Mouse (Mus musculus): Measurements from ENCODE around the gene Tmem135. TPM values are rescaled to one million over a fixed set of nuclear protein-coding genes. Genes with fewer than 3 reads are reported as not detected.
A peak's percentile ranks its signal among the peaks of the same experiment; 100 is the strongest.

The Tmem135 gene
- 30.9 and 31.7 TPM in 2 replicates for polyA plus RNA-seq (2012; rRNA removed)

GRCm38 (mm10) chr7:89404081-89404733 lies at the start of gene Tmem135, which contains the start of gene Fzd4:
Tmem135 (minus strand) TSS chr7:89404222.
Fzd4 (plus strand) TSS chr7:89404355.
- Histone ChIP-seq H3K27ac (ENCODE audit: insufficient read depth, low read length) (peak within 1 kb of the TSS; percentile 98), H3K4me1 (ENCODE audit: control insufficient read depth, insufficient read depth, low read length) (no peaks in the 10 kb centered on the region), H3K4me3 (ENCODE audit: insufficient read depth, low read length) (peak within 1 kb of the TSS; percentile 97)
- peak; percentile 52; the same call in 1 of the 2 replicates for TF ChIP-seq POLR2A (IDR thresholded peaks at IDR 0.05; ENCODE audit: extremely low read depth, insufficient read depth, low read length)
- TF ChIP-seq CTCF (IDR thresholded peaks at IDR 0.05; ENCODE audit: extremely low read depth, insufficient read depth, low read length) = no peak

GRCm38 (mm10) chr7:89450312-89450711 lies 46.3 kb upstream of the Tmem135 start:
- no peak for TF ChIP-seq POLR2A (IDR thresholded peaks at IDR 0.05; ENCODE audit: extremely low read depth, insufficient read depth, low read length)
- Histone ChIP-seq H3K4me3 (ENCODE audit: insufficient read depth, low read length) (no peak overlapping the region), H3K4me1 (ENCODE audit: control insufficient read depth, insufficient read depth, low read length) (no peaks in the 10 kb centered on the region), H3K27ac (ENCODE audit: insufficient read depth, low read length) (no peak overlapping the region)

- no peaks in the 10 kb centered on the region for H3K4me1 ChIP-seq (ENCODE audit: control insufficient read depth, insufficient read depth, low read length)
- no peak overlapping the region for H3K4me3 ChIP-seq (ENCODE audit: insufficient read depth, low read length)
- H3K27ac ChIP-seq (ENCODE audit: insufficient read depth, low read length) = no peak overlapping the region
- TF ChIP-seq CTCF (IDR thresholded peaks at IDR 0.05; ENCODE audit: extremely low read depth, insufficient read depth, low read length) (no peak), POLR2A (IDR thresholded peaks at IDR 0.05; ENCODE audit: extremely low read depth, insufficient read depth, low read length) (no peak)
Observed at GRCm38 (mm10) chr7:89445137-89445536, 41.1 kb upstream of the Tmem135 start.

- TF ChIP-seq CTCF (IDR thresholded peaks at IDR 0.05; ENCODE audit: extremely low read depth, insufficient read depth, low read length) = no peak
- TF ChIP-seq POLR2A (IDR thresholded peaks at IDR 0.05; ENCODE audit: extremely low read depth, insufficient read depth, low read length) = no peak
- Histone ChIP-seq H3K27ac (ENCODE audit: insufficient read depth, low read length) (no peak overlapping the region), H3K4me1 (ENCODE audit: control insufficient read depth, insufficient read depth, low read length) (no peaks in the 10 kb centered on the region), H3K4me3 (ENCODE audit: insufficient read depth, low read length) (no peak overlapping the region)
Observed at GRCm38 (mm10) chr7:89442242-89442641, 38.2 kb upstream of the Tmem135 start.

- Histone ChIP-seq H3K27ac (ENCODE audit: insufficient read depth, low read length) (no peak overlapping the region), H3K4me1 (ENCODE audit: control insufficient read depth, insufficient read depth, low read length) (no peaks in the 10 kb centered on the region), H3K4me3 (ENCODE audit: insufficient read depth, low read length) (no peak overlapping the region)
- TF ChIP-seq POLR2A (IDR thresholded peaks at IDR 0.05; ENCODE audit: extremely low read depth, insufficient read depth, low read length) (no peak), CTCF (IDR thresholded peaks at IDR 0.05; ENCODE audit: extremely low read depth, insufficient read depth, low read length) (no peak)
Observed at GRCm38 (mm10) chr7:89441291-89441690, 37.3 kb upstream of the Tmem135 start.

GRCm38 (mm10) chr7:89437589-89437988 lies 33.6 kb upstream of the Tmem135 start:
- H3K27ac ChIP-seq (ENCODE audit: insufficient read depth, low read length) = no peak overlapping the region
- no peaks in the 10 kb centered on the region for H3K4me1 ChIP-seq (ENCODE audit: control insufficient read depth, insufficient read depth, low read length)
- H3K4me3 ChIP-seq (ENCODE audit: insufficient read depth, low read length) = no peak overlapping the region
- TF ChIP-seq CTCF (IDR thresholded peaks at IDR 0.05; ENCODE audit: extremely low read depth, insufficient read depth, low read length) (peak; percentile 43; the same call in 1 of the 2 replicates), POLR2A (IDR thresholded peaks at IDR 0.05; ENCODE audit: extremely low read depth, insufficient read depth, low read length) (no peak)

- no peak overlapping the region for H3K4me3 ChIP-seq (ENCODE audit: insufficient read depth, low read length)
- H3K27ac ChIP-seq (ENCODE audit: insufficient read depth, low read length) = no peak overlapping the region
- H3K4me1 ChIP-seq (ENCODE audit: control insufficient read depth, insufficient read depth, low read length) = no peaks in the 10 kb centered on the region
- no peak for TF ChIP-seq CTCF (IDR thresholded peaks at IDR 0.05; ENCODE audit: extremely low read depth, insufficient read depth, low read length)
- no peak for TF ChIP-seq POLR2A (IDR thresholded peaks at IDR 0.05; ENCODE audit: extremely low read depth, insufficient read depth, low read length)
Observed at GRCm38 (mm10) chr7:89436404-89436803, 32.4 kb upstream of the Tmem135 start.

- no peaks in the 10 kb centered on the region for H3K4me1 ChIP-seq (ENCODE audit: control insufficient read depth, insufficient read depth, low read length)
- H3K4me3 ChIP-seq (ENCODE audit: insufficient read depth, low read length) = no peak overlapping the region
- TF ChIP-seq POLR2A (IDR thresholded peaks at IDR 0.05; ENCODE audit: extremely low read depth, insufficient read depth, low read length) (no peak), CTCF (IDR thresholded peaks at IDR 0.05; ENCODE audit: extremely low read depth, insufficient read depth, low read length) (no peak)
- H3K27ac ChIP-seq (ENCODE audit: insufficient read depth, low read length) = no peak overlapping the region
Observed at GRCm38 (mm10) chr7:89433893-89434616, 30.0 kb upstream of the Tmem135 start.

- Histone ChIP-seq H3K4me3 (ENCODE audit: insufficient read depth, low read length) (no peak overlapping the region), H3K4me1 (ENCODE audit: control insufficient read depth, insufficient read depth, low read length) (no peaks in the 10 kb centered on the region), H3K27ac (ENCODE audit: insufficient read depth, low read length) (no peak overlapping the region)
- TF ChIP-seq POLR2A (IDR thresholded peaks at IDR 0.05; ENCODE audit: extremely low read depth, insufficient read depth, low read length) (no peak), CTCF (IDR thresholded peaks at IDR 0.05; ENCODE audit: extremely low read depth, insufficient read depth, low read length) (no peak)
Observed at GRCm38 (mm10) chr7:89433193-89433892, 29.3 kb upstream of the Tmem135 start.
